Mouse (Mus musculus) kidney, embryonic 14.5 days (tissue): ENCODE data around the gene Cfp. TPM values are rescaled to one million over a fixed set of nuclear protein-coding genes. Genes with fewer than 3 reads are reported as not detected.

Experiments used
- ATAC-seq: fragments of 200-750 bp; cut with Nextera tagmentation; 2 replicates; pipeline ENCODE4 v1.8.0; 2017; ENCODE audit warnings: moderate number of reproducible peaks, mild to moderate bottlenecking, moderate TSS enrichment, moderate library complexity; ENCODE audit not compliant: low FRiP score, low TSS enrichment
- H3K27ac ChIP-seq: fragments of 300-500 bp; sonication (generic); 2 replicates; pipeline ENCODE4 v1.5.1; 2014; ENCODE audit warnings: low read depth, mild to moderate bottlenecking, low read length, moderate library complexity, mixed read lengths
- H3K27me3 ChIP-seq: fragments of 300-500 bp; sonication (generic); 2 replicates; pipeline ENCODE4 v1.6.1; 2014; ENCODE audit warnings: mild to moderate bottlenecking, low read length; ENCODE audit not compliant: control insufficient read depth, insufficient read depth
- H3K36me3 ChIP-seq: fragments of 300-500 bp; sonication (generic); 2 replicates; pipeline ENCODE4 v1.6.1; 2014; ENCODE audit warnings: low read length, mixed read lengths; ENCODE audit not compliant: control insufficient read depth, insufficient read depth
- H3K4me1 ChIP-seq: fragments of 300-500 bp; sonication (generic); 2 replicates; pipeline ENCODE4 v1.6.1; 2014; ENCODE audit warnings: low read length, mixed read lengths; ENCODE audit not compliant: control insufficient read depth, insufficient read depth
- H3K4me2 ChIP-seq: fragments of 300-500 bp; sonication (generic); replicated peaks from 2 replicates; pipeline ENCODE4 v1.6.1; 2014; ENCODE audit warnings: low read depth, mild to moderate bottlenecking, low read length
- H3K4me3 ChIP-seq: fragments of 300-500 bp; sonication (generic); 2 replicates; pipeline ENCODE4 v1.5.1; 2014; ENCODE audit warnings: mild to moderate bottlenecking, low read length
- H3K9ac ChIP-seq: fragments of 300-500 bp; sonication (generic); 2 replicates; pipeline ENCODE4 v1.6.1; 2014; ENCODE audit warnings: low read depth, mild to moderate bottlenecking, low read length, moderate library complexity
- H3K9me3 ChIP-seq: fragments of 300-500 bp; sonication (generic); 2 replicates; pipeline ENCODE4 v1.6.1; 2016; ENCODE audit warnings: low read length; ENCODE audit not compliant: control insufficient read depth
- WGBS: fragments of 180-500 bp; shearing (Covaris S2); extraction: QIAGEN DNeasy Blood & Tissue Kit; methylation state at CpG from one replicate; pipeline ENCODE4 v1.1.7; 2014; 5-methylcytosine and 5-hydroxymethylcytosine counted together
- polyA plus RNA-seq: library from polyadenylated mRNA; unstranded; fragments of >200 nt; fragmentation: Nextera tagmentation; extraction: Ambion mirVana; gene quantifications from 2 replicates; pipeline ENCODE4 v1.2.1, GENCODE M21; 2014

The Cfp gene
- 4.6 and 6.3 TPM in 2 replicates for polyA plus RNA-seq

- Histone ChIP-seq H3K27me3 (no peaks in the 10 kb centered on the region), H3K4me3 (no peak within 1 kb of the TSS), H3K4me1 (no peaks in the 10 kb centered on the region), H3K4me2 (no peak within 1 kb of the TSS), H3K27ac (no peak within 1 kb of the TSS), H3K9ac (no peak within 1 kb of the TSS), H3K36me3 (peaks cover 16% of the 10 kb centered on the region; the same call in 1 of the 2 replicates), H3K9me3 (no peaks in the 10 kb centered on the region)
- 73% methylated on average over 1 of the region's 1 CpGs for WGBS
- ATAC-seq, result no peak
Measured at GRCm38 (mm10) chrX:20931364-20931763, at the start of gene Cfp. Gene Cfp (minus strand): TSS chrX:20931555.

GRCm38 (mm10) chrX:20980901-20981300 is 49.5 kb upstream of the Cfp start:
- no peak overlapping the region for H3K4me2 ChIP-seq
- H3K9me3 ChIP-seq, result no peaks in the 10 kb centered on the region
- no peak overlapping the region for H3K27ac ChIP-seq
- no peak overlapping the region for H3K9ac ChIP-seq
- no peaks in the 10 kb centered on the region for H3K27me3 ChIP-seq
- no peaks in the 10 kb centered on the region for H3K36me3 ChIP-seq
- H3K4me3 ChIP-seq, result no peak overlapping the region
- no peak for ATAC-seq
- WGBS, result 68% methylated on average over 1 of the region's 1 CpGs
- H3K4me1 ChIP-seq, result no peaks in the 10 kb centered on the region

- Histone ChIP-seq H3K4me1 (no peaks in the 10 kb centered on the region; the same call in 1 of the 2 replicates), H3K9ac (peak within 1 kb of the TSS; percentile 37; the same call in 1 of the 2 replicates), H3K9me3 (no peaks in the 10 kb centered on the region)
Measured at GRCm38 (mm10) chrX:20961477-20962378, 30.4 kb upstream of the Cfp start, which contains the start of gene Uxt. Gene Uxt (minus strand): TSS chrX:20962017.

GRCm38 (mm10) chrX:20950191-20950880 is 19.0 kb upstream of the Cfp start, which contains the start of gene Elk1:
Gene Elk1 (minus strand): TSS chrX:20950608.
- peak within 1 kb of the TSS; percentile 46 for H3K4me2 ChIP-seq
- peak within 1 kb of the TSS; percentile 61 for H3K4me3 ChIP-seq
- H3K36me3 ChIP-seq, result no peaks in the 10 kb centered on the region
- H3K4me1 ChIP-seq, result no peaks in the 10 kb centered on the region
- no peaks in the 10 kb centered on the region for H3K9me3 ChIP-seq
- peak; percentile 98 for ATAC-seq
- H3K27me3 ChIP-seq, result no peaks in the 10 kb centered on the region
- WGBS, result 25% methylated on average over 29 of the region's 30 CpGs
- H3K9ac ChIP-seq, result peak within 1 kb of the TSS; percentile 55
- peak within 1 kb of the TSS; percentile 77; the same call in 1 of the 2 replicates for H3K27ac ChIP-seq

More at GRCm38 (mm10) chrX:20961477-20962378, 30.4 kb upstream of the Cfp start, which contains the start of gene Uxt:
- peak within 1 kb of the TSS; percentile 45 for H3K4me2 ChIP-seq
- WGBS, result 22% methylated on average over 57 of the region's 57 CpGs
- peak within 1 kb of the TSS; percentile 30; the same call in 1 of the 2 replicates for H3K27ac ChIP-seq
- H3K4me3 ChIP-seq, result peak within 1 kb of the TSS; percentile 50
- H3K36me3 ChIP-seq, result peaks cover 3% of the 10 kb centered on the region; the same call in 1 of the 2 replicates
- ATAC-seq, result peak; percentile 99
- H3K27me3 ChIP-seq, result no peaks in the 10 kb centered on the region

- WGBS, result 29% methylated on average over 4 of the region's 4 CpGs
- H3K4me3 ChIP-seq, result no peak overlapping the region
- no peak for ATAC-seq
- H3K27ac ChIP-seq, result no peak overlapping the region
- H3K27me3 ChIP-seq, result no peaks in the 10 kb centered on the region
- H3K4me2 ChIP-seq, result no peak overlapping the region
- H3K36me3 ChIP-seq, result peaks cover 4% of the 10 kb centered on the region; the same call in 1 of the 2 replicates
- no peaks in the 10 kb centered on the region for H3K9me3 ChIP-seq
- no peaks in the 10 kb centered on the region for H3K4me1 ChIP-seq
- no peak overlapping the region for H3K9ac ChIP-seq
Measured at GRCm38 (mm10) chrX:20946055-20946454, 14.7 kb upstream of the Cfp start.

GRCm38 (mm10) chrX:20931963-20932362 is 608 bp upstream of the Cfp start:
- 92% methylated on average over 1 of the region's 1 CpGs for WGBS
- H3K27me3 ChIP-seq, result no peaks in the 10 kb centered on the region
- H3K9ac ChIP-seq, result no peak overlapping the region
- H3K9me3 ChIP-seq, result no peaks in the 10 kb centered on the region
- H3K4me1 ChIP-seq, result no peaks in the 10 kb centered on the region
- no peak overlapping the region for H3K4me2 ChIP-seq
- no peak overlapping the region for H3K27ac ChIP-seq
- ATAC-seq, result no peak
- peaks cover 16% of the 10 kb centered on the region; the same call in 1 of the 2 replicates for H3K36me3 ChIP-seq
- H3K4me3 ChIP-seq, result no peak overlapping the region

GRCm38 (mm10) chrX:20929859-20930258 is 1.5 kb downstream of the Cfp start:
- no peak overlapping the region for H3K4me2 ChIP-seq
- H3K9ac ChIP-seq, result no peak overlapping the region
- no peak overlapping the region for H3K27ac ChIP-seq
- no peaks in the 10 kb centered on the region for H3K27me3 ChIP-seq
- 96% methylated on average over 1 of the region's 1 CpGs for WGBS
- no peaks in the 10 kb centered on the region for H3K4me1 ChIP-seq
- H3K4me3 ChIP-seq, result no peak overlapping the region
- no peaks in the 10 kb centered on the region for H3K9me3 ChIP-seq
- ATAC-seq, result no peak
- H3K36me3 ChIP-seq, result peaks cover 7% of the 10 kb centered on the region; the same call in 1 of the 2 replicates

- Histone ChIP-seq H3K36me3 (0 out of 2 replicates have a peak, but pooled peaks cover 4% of the 10 kb centered on the region), H3K27ac (no peak overlapping the region), H3K9ac (no peak overlapping the region), H3K4me3 (no peak overlapping the region), H3K27me3 (no peaks in the 10 kb centered on the region), H3K4me2 (no peak overlapping the region), H3K9me3 (no peaks in the 10 kb centered on the region), H3K4me1 (no peaks in the 10 kb centered on the region)
- ATAC-seq, result no peak
Measured at GRCm38 (mm10) chrX:20924976-20925375, 6.4 kb downstream of the Cfp start.
